Mouse (Mus musculus) heart, adult 2 months (tissue): ENCODE measurements at regions not wholly inside any gene's neighbourhood (a gene's known extent, or its start where the extent isn't known, plus 50 kb on each side); places are given as distances from the start of the nearest gene placed in this dataset.
A peak's percentile ranks its signal among the peaks of the same experiment; 100 is the strongest.

Experiments used
- DNase-seq, 2 experiments: peaks; one replicate each; pipeline ENCODE4 v3.0.0; 2021
- H3K27ac ChIP-seq: fragments of 200-600 bp; 2 replicates; pipeline ENCODE4 v1.8.1; 2022
- H3K27me3 ChIP-seq: fragments of 200-500 bp; 2 replicates; pipeline ENCODE4 v1.6.1; 2012; ENCODE audit warnings: mild to moderate bottlenecking, low read length, inconsistent platforms, mixed read lengths; ENCODE audit not compliant: control insufficient read depth, insufficient read depth
- H3K36me3 ChIP-seq: fragments of 200-500 bp; 2 replicates; pipeline ENCODE4 v1.6.1; 2012; ENCODE audit warnings: low read length, inconsistent platforms; ENCODE audit not compliant: control insufficient read depth, insufficient read depth
- H3K4me1 ChIP-seq: fragments of 200-500 bp; 2 replicates; pipeline ENCODE4 v1.6.1; 2011; ENCODE audit warnings: low read length; ENCODE audit not compliant: control insufficient read depth, insufficient read depth
- H3K4me3 ChIP-seq: fragments of 200-600 bp; 2 replicates; pipeline ENCODE4 v1.8.1; 2022
- H3K79me2 ChIP-seq: fragments of 200-500 bp; replicated peaks from 2 replicates; pipeline ENCODE4 v1.6.1; 2012; ENCODE audit warnings: mild to moderate bottlenecking, inconsistent platforms, low read length, moderate library complexity, mixed read lengths; ENCODE audit not compliant: control insufficient read depth, insufficient read depth
- H3K9ac ChIP-seq: fragments of 200-500 bp; 2 replicates; pipeline ENCODE4 v1.6.1; 2012; ENCODE audit warnings: low read depth, mild to moderate bottlenecking, control low read depth, inconsistent platforms, low read length, mixed read lengths
- CTCF ChIP-seq: fragments of 200-600 bp; IDR thresholded peaks from 2 replicates; pipeline ENCODE4 v1.8.1; 2022; ENCODE audit warnings: antibody characterized with exemption, mild to moderate bottlenecking, moderate library complexity
- EP300 ChIP-seq: fragments of 200-500 bp; IDR thresholded peaks from 2 replicates; pipeline ENCODE4 v1.6.1; 2011; ENCODE audit warnings: low read depth, low read length, control low read depth; ENCODE audit not compliant: insufficient read depth
- POLR2A ChIP-seq: fragments of 200-500 bp; IDR thresholded peaks from 2 replicates; pipeline ENCODE4 v1.6.1; 2011; ENCODE audit warnings: mild to moderate bottlenecking, low read depth, low read length, control low read depth; ENCODE audit not compliant: insufficient read depth
- WGBS: fragments of 180-500 bp; shearing (Covaris S2); methylation state at CpG from one replicate; pipeline ENCODE4 v1.1.7; 2018; 5-methylcytosine and 5-hydroxymethylcytosine counted together
- intact Hi-C: fragments of 180-260 bp; cut with DNase I; formaldehyde crosslinking; loops from one replicate; pipeline ENCODE4 v1.15.1; 2025

GRCm38 (mm10) chr3:100762895-100763294, 62.4 kb upstream of the Vtcn1 start:
- DNase-seq: no peak
- Histone ChIP-seq H3K4me1 (no peaks in the 10 kb centered on the region), H3K79me2 (no peaks in the 10 kb centered on the region), H3K27me3 (no peaks in the 10 kb centered on the region), H3K4me3 (no peak overlapping the region), H3K27ac (no peak overlapping the region), H3K9ac (no peak overlapping the region), H3K36me3 (no peaks in the 10 kb centered on the region)
- intact Hi-C loops: no loop called here
- TF ChIP-seq EP300 (no peak), POLR2A (no peak), CTCF (no peak)

DNA sequence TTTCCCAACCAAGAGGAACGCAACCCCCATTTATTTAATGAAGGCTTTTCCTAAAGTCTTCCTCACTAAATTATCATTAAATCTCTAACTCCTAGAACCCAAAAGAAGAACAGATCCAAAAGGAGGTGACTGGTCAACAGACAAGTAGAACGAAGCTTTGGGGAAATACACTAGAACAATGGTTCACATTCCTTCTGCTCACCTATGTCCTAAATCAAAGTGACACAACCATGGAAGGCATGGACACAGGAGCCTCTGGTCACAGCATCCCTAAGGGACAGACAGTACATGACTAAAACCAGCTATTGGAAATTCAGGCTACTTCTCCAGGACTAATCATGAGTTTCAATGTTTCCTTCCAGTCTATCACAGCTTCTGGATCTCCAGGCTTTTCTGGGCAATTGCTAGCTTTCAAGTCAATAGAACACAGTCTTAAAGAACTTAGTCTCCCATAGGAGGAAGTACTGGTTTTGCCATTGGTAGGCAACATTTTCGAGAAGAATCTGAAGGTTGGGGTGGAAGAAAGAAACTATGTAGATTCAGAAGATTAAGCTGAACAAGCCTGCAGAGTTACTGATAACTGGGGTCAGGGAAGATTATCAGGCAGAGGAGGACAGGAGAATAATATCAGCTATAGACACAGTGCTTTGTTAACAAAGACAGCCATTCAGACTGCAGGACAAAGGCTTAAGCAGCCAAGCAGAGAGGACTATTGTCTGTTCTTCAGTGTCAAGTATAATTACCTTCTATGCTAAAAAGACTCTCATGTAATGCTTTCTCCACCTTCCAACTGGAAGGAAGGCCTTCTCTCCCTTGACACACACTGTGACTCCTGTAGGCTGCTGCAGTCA, 65.9 kb upstream of the Vtcn1 start:
- intact Hi-C loops: no loop called here
- WGBS: 77% methylated on average over 3 of the region's 3 CpGs
- no peak for DNase-seq

DNA sequence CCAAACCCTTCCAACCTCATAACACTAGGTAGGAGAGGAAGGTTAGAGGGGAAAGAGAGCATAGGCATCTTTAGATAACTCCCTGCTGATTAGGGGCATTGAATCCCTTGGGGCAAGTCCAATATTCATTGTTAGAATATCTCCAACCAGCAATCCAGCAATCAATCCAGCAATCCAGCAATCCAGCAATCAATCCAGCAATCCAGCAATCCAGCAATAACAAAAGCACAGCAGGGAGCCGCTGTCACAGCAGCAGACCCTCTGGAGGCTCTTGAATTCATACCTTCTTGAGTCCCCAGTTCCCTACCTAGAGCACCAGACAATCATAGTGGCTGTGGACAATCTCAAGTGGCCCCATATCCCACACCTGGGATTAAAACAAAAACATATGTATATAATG, 69.4 kb upstream of the Man1a2 start:
- Histone ChIP-seq H3K9ac (no peak overlapping the region), H3K27me3 (no peaks in the 10 kb centered on the region), H3K4me3 (no peak overlapping the region), H3K79me2 (no peaks in the 10 kb centered on the region), H3K36me3 (no peaks in the 10 kb centered on the region), H3K27ac (no peak overlapping the region), H3K4me1 (no peaks in the 10 kb centered on the region)
- intact Hi-C loops: no loop called here
- DNase-seq: no peak
- WGBS: 81% methylated on average over 1 of the region's 1 CpGs
- TF ChIP-seq POLR2A (no peak), CTCF (no peak), EP300 (no peak)

More for the DNA sequence above, 65.9 kb upstream of the Vtcn1 start:
- H3K4me3 ChIP-seq: no peak overlapping the region
- no peaks in the 10 kb centered on the region for H3K4me1 ChIP-seq
- H3K36me3 ChIP-seq: no peaks in the 10 kb centered on the region
- H3K79me2 ChIP-seq: no peaks in the 10 kb centered on the region
- H3K9ac ChIP-seq: no peak overlapping the region
- TF ChIP-seq CTCF (no peak), POLR2A (no peak), EP300 (no peak)
- H3K27me3 ChIP-seq: no peaks in the 10 kb centered on the region
- H3K27ac ChIP-seq: no peak overlapping the region

DNA sequence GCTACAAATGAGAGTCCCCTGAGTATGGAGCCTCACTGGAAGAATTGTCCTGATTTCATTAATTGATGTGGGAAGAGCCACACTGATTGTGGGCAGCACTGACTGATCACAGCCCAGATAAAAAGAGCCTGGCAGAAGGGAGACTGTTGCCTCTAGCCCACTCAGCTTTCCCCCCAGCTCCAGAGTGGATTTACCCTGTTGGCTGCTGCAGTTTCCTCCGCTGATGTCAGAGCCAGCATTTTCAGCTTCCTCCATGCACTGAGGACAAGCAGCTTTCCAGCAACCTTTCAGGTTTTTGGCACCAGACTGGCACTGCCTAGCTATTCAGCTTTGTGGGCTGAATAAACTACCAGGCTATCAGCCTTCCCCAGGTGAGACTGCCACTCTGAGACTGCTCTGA, 65.9 kb upstream of the Man1a2 start:
- Histone ChIP-seq H3K36me3 (no peaks in the 10 kb centered on the region), H3K4me1 (no peaks in the 10 kb centered on the region), H3K27ac (no peak overlapping the region), H3K27me3 (no peaks in the 10 kb centered on the region), H3K4me3 (no peak overlapping the region), H3K79me2 (no peaks in the 10 kb centered on the region), H3K9ac (no peak overlapping the region)
- intact Hi-C loops: no loop called here
- 56% methylated on average over 1 of the region's 1 CpGs for WGBS
- TF ChIP-seq POLR2A (no peak), EP300 (no peak), CTCF (no peak)
- no peak for DNase-seq

- 57% methylated on average over 6 of the region's 6 CpGs for WGBS
- intact Hi-C loops: loop anchor here (1.0 kb wide), 1 partner anchor 66 kb away; no protein-coding TSS in a partner anchor
These were observed 63.4 kb upstream of the Man1a2 start for GRCm38 (mm10) chr3:100748727-100749126.

DNA sequence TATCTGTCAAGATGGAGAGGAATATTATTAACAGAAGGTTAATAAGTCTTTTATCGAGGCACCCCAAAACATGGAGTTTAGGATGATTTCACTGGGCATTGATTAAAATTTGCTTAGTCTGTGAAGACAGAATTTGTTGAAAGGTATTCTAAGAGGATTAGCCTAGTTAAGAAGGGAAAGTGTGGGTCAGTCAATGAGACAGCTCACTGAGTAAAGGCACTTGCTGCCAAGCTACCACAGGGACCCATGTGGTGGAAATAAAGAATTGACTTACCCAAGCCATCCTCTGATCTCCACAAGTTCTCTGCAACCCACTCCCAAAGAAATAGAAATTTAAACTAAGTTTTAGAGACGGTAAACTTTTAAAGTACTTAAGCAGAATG, 63.0 kb upstream of the Man1a2 start:
- intact Hi-C loops: loop anchor here (1.0 kb wide), 1 partner anchor 66 kb away; no protein-coding TSS in a partner anchor

More at GRCm38 (mm10) chr3:100748727-100749126, 63.4 kb upstream of the Man1a2 start:
- Histone ChIP-seq H3K79me2 (no peaks in the 10 kb centered on the region), H3K27me3 (no peaks in the 10 kb centered on the region), H3K4me1 (no peaks in the 10 kb centered on the region), H3K4me3 (no peak overlapping the region), H3K9ac (no peak overlapping the region), H3K36me3 (no peaks in the 10 kb centered on the region), H3K27ac (peak overlapping the region; percentile 63)
- TF ChIP-seq POLR2A (no peak), EP300 (no peak), CTCF (no peak)
- peak in 1 of 2 experiments; percentile 36 for DNase-seq

More for the DNA sequence above, 63.0 kb upstream of the Man1a2 start:
- whole genome bisulfite sequencing: 70% methylated on average over 2 of the region's 2 CpGs
- Histone ChIP-seq H3K36me3 (no peaks in the 10 kb centered on the region), H3K27me3 (no peaks in the 10 kb centered on the region), H3K4me1 (no peaks in the 10 kb centered on the region), H3K9ac (no peak overlapping the region), H3K79me2 (no peaks in the 10 kb centered on the region), H3K4me3 (no peak overlapping the region), H3K27ac (peak overlapping the region; percentile 63)
- no peak for DNase-seq
- no peak for TF ChIP-seq EP300
- no peak for TF ChIP-seq CTCF
- no peak for TF ChIP-seq POLR2A
